Mouse (Mus musculus) hindbrain, embryonic 16.5 days (tissue): ENCODE data around the gene Gimap7. TPM values are rescaled to one million over a fixed set of nuclear protein-coding genes. Genes with fewer than 3 reads are reported as not detected.

Experiments used
- ATAC-seq: fragments of 200-750 bp; cut with Nextera tagmentation; 2 replicates; pipeline ENCODE4 v1.8.0; 2017; ENCODE audit warnings: moderate TSS enrichment, moderate library complexity
- H3K27ac ChIP-seq: fragments of 300-500 bp; sonication (generic); 2 replicates; pipeline ENCODE4 v1.5.1; 2014; ENCODE audit warnings: low read depth, mild to moderate bottlenecking, control low read depth, low read length, moderate library complexity
- H3K27me3 ChIP-seq: fragments of 300-500 bp; sonication (generic); replicated peaks from 2 replicates; pipeline ENCODE4 v1.6.1; 2014; ENCODE audit warnings: low read length; ENCODE audit not compliant: control insufficient read depth, insufficient read depth
- H3K36me3 ChIP-seq: fragments of 300-500 bp; sonication (generic); 2 replicates; pipeline ENCODE4 v1.6.1; 2014; ENCODE audit warnings: mild to moderate bottlenecking, low read length, moderate library complexity, mixed read lengths; ENCODE audit not compliant: control insufficient read depth, insufficient read depth
- H3K4me1 ChIP-seq: fragments of 300-500 bp; sonication (generic); 2 replicates; pipeline ENCODE4 v1.6.1; 2014; ENCODE audit warnings: low read depth, low read length; ENCODE audit not compliant: control insufficient read depth, insufficient read depth
- H3K4me2 ChIP-seq: fragments of 300-500 bp; sonication (generic); 2 replicates; pipeline ENCODE4 v1.6.1; 2014; ENCODE audit warnings: mild to moderate bottlenecking, low read length, control low read depth, moderate library complexity
- H3K4me3 ChIP-seq: fragments of 300-500 bp; sonication (generic); 2 replicates; pipeline ENCODE4 v1.5.1; 2014; ENCODE audit warnings: mild to moderate bottlenecking, low read length, control low read depth, moderate library complexity
- H3K9ac ChIP-seq: fragments of 300-500 bp; sonication (generic); 2 replicates; pipeline ENCODE4 v1.6.1; 2014; ENCODE audit warnings: low read depth, mild to moderate bottlenecking, control low read depth, low read length, moderate library complexity
- H3K9me3 ChIP-seq: fragments of 300-500 bp; sonication (generic); 2 replicates; pipeline ENCODE4 v1.6.1; 2014; ENCODE audit warnings: mild to moderate bottlenecking, low read length, moderate library complexity; ENCODE audit not compliant: control insufficient read depth
- WGBS: fragments of 180-500 bp; shearing (Covaris S2); extraction: QIAGEN DNeasy Blood & Tissue Kit; methylation state at CpG from one replicate; pipeline ENCODE4 v1.1.7; 2014; 5-methylcytosine and 5-hydroxymethylcytosine counted together
- polyA plus RNA-seq: library from polyadenylated mRNA; unstranded; fragments of >200 nt; fragmentation: Nextera tagmentation; extraction: Ambion mirVana; gene quantifications from 2 replicates; pipeline ENCODE4 v1.2.1, GENCODE M21; 2015

Gene Gimap7
- polyA plus RNA-seq: not detected in 2 replicates

GRCm38 (mm10) chr6:48718455-48718854 lies at the start of gene Gimap7, which contains the start of gene Gm28053:
Gene Gimap7, plus strand, starts transcription at chr6:48718621.
Gene Gm28053, plus strand, starts transcription at chr6:48718607.
- H3K9ac ChIP-seq: no peak within 1 kb of the TSS
- no peak within 1 kb of the TSS for H3K27ac ChIP-seq
- H3K4me1 ChIP-seq: no peaks in the 10 kb centered on the region
- H3K4me3 ChIP-seq: no peak within 1 kb of the TSS
- 56% methylated on average over 2 of the region's 2 CpGs for WGBS
- no peaks in the 10 kb centered on the region for H3K9me3 ChIP-seq
- no peak within 1 kb of the TSS for H3K4me2 ChIP-seq
- no peaks in the 10 kb centered on the region for H3K27me3 ChIP-seq
- no peaks in the 10 kb centered on the region for H3K36me3 ChIP-seq
- no peak for ATAC-seq

DNA sequence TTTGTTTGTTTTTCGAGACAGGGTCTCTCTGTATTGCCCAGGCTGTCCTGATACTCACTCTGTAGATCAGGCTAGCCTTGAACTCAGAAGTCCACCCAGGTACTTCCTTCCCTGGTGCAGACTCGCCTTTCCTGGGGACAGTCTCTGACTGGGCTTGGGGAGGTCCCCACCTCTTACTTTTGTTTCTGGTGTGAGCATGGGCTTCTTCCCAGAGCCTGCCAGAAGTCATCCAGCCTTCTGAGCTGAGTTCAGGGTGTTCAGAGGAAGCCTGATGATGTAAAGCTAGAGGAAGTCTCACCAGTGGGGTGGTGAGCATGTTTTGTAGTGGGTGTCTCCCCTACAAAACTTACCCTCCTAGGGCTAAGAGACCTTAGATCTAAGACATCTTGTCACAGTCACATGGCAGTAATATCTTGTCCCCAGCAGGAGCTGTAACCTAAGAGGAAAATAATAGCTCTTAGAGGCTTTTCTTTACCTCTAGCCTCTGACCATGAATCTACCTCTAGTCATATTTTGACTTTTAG lies 48.9 kb upstream of the Gimap7 start:
- Histone ChIP-seq H3K27me3 (no peaks in the 10 kb centered on the region), H3K4me3 (no peak overlapping the region), H3K36me3 (no peaks in the 10 kb centered on the region), H3K4me2 (no peak overlapping the region), H3K27ac (no peak overlapping the region), H3K9me3 (no peaks in the 10 kb centered on the region), H3K9ac (no peak overlapping the region), H3K4me1 (no peaks in the 10 kb centered on the region)
- WGBS: 71% methylated on average over 2 of the region's 2 CpGs
- no peak for ATAC-seq

- no peaks in the 10 kb centered on the region for H3K9me3 ChIP-seq
- 95% methylated on average over 9 of the region's 9 CpGs for WGBS
- no peak overlapping the region for H3K27ac ChIP-seq
- H3K4me2 ChIP-seq: no peak overlapping the region
- no peaks in the 10 kb centered on the region for H3K4me1 ChIP-seq
- no peak overlapping the region for H3K9ac ChIP-seq
- H3K27me3 ChIP-seq: no peaks in the 10 kb centered on the region
- no peaks in the 10 kb centered on the region for H3K36me3 ChIP-seq
- no peak for ATAC-seq
- H3K4me3 ChIP-seq: no peak overlapping the region
Measured at GRCm38 (mm10) chr6:48674291-48675058, 43.9 kb upstream of the Gimap7 start.

GRCm38 (mm10) chr6:48675400-48675930 lies 43.0 kb upstream of the Gimap7 start:
- H3K9ac ChIP-seq: no peak overlapping the region
- no peaks in the 10 kb centered on the region for H3K36me3 ChIP-seq
- WGBS: 49% methylated on average over 10 of the region's 10 CpGs
- no peaks in the 10 kb centered on the region for H3K4me1 ChIP-seq
- H3K27ac ChIP-seq: no peak overlapping the region
- H3K27me3 ChIP-seq: no peaks in the 10 kb centered on the region
- no peaks in the 10 kb centered on the region for H3K9me3 ChIP-seq
- H3K4me3 ChIP-seq: no peak overlapping the region
- ATAC-seq: no peak
- peak overlapping the region; percentile 37 for H3K4me2 ChIP-seq

GRCm38 (mm10) chr6:48675931-48676859 lies 42.2 kb upstream of the Gimap7 start, which contains the start of gene Gimap9:
Gene Gimap9, plus strand, starts transcription at chr6:48676129.
- no peak within 1 kb of the TSS for H3K27ac ChIP-seq
- H3K4me2 ChIP-seq: peak within 1 kb of the TSS; percentile 37
- no peak within 1 kb of the TSS for H3K9ac ChIP-seq
- H3K4me1 ChIP-seq: no peaks in the 10 kb centered on the region
- H3K36me3 ChIP-seq: no peaks in the 10 kb centered on the region
- ATAC-seq: no peak
- 17% methylated on average over 13 of the region's 13 CpGs for WGBS
- H3K27me3 ChIP-seq: no peaks in the 10 kb centered on the region
- H3K9me3 ChIP-seq: no peaks in the 10 kb centered on the region
- peak within 1 kb of the TSS; percentile 2; the same call in 1 of the 2 replicates for H3K4me3 ChIP-seq

- Histone ChIP-seq H3K4me1 (no peaks in the 10 kb centered on the region), H3K4me2 (no peak overlapping the region), H3K9ac (no peak overlapping the region), H3K27me3 (no peaks in the 10 kb centered on the region), H3K27ac (no peak overlapping the region), H3K4me3 (no peak overlapping the region), H3K36me3 (no peaks in the 10 kb centered on the region), H3K9me3 (no peaks in the 10 kb centered on the region)
- WGBS: 74% methylated on average over 5 of the region's 5 CpGs
- ATAC-seq: no peak
Measured at GRCm38 (mm10) chr6:48676860-48677415, 41.5 kb upstream of the Gimap7 start.

DNA sequence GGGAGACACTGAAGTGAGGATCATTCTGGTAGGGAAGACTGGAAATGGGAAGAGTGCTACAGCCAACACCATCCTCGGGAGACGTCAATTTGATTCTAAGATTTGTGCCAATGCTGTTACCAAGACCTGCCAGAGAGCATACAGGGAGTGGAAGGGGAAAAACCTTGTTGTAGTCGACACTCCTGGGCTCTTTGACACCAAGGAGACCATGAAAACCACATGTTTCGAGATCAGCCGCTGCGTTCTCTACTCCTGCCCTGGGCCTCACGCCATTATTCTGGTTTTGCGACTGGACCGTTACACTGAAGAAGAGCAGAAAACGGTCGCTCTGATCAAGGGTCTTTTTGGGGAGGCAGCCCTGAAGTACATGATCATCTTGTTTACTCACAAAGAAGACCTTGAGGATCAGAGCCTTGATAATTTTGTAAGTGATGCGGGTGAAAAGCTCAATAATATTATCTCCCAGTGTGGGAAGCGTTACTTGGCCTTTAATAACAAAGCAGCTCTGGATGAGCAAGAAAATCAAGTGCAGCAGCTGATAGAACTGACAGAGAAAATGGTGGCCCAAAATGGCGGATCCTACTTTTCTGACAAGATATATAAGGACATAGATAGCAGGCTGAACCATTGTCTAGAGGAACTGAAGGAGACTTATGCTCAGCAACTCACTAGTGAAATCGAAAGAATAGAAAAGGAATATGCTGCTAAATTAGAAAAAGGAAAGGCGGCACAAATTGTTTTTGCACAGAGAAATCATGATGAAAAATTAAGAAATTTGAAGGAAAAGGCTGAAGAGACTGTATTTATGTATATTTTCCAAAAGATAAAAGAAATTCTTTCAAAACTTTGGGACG lies 40.7 kb upstream of the Gimap7 start:
- Histone ChIP-seq H3K9me3 (no peaks in the 10 kb centered on the region), H3K4me3 (no peak overlapping the region), H3K36me3 (no peaks in the 10 kb centered on the region), H3K27ac (no peak overlapping the region), H3K4me1 (no peaks in the 10 kb centered on the region), H3K27me3 (no peaks in the 10 kb centered on the region), H3K4me2 (no peak overlapping the region), H3K9ac (no peak overlapping the region)
- no peak for ATAC-seq
- 93% methylated on average over 17 of the region's 17 CpGs for WGBS

DNA sequence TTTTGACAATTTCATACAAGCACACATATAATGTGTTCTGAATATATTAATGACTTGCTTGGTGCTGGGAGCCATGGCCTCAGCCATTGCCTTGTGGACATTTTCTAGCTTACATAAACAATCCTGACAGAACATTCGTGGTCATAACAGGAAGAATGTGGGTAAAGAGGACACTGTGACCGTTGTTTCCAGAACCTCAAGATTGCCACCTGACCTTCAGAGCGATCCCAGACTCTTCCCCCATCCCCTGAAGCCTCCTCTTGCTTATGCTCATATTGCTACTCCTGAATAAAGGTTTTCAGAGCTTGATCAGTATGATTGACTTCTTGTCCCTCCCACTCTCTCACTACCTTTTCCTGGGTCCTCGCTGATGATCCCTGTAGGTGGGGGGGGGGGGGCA lies 40.0 kb upstream of the Gimap7 start:
- no peak for ATAC-seq
- WGBS: 86% methylated on average over 4 of the region's 4 CpGs
- no peaks in the 10 kb centered on the region for H3K9me3 ChIP-seq
- no peaks in the 10 kb centered on the region for H3K4me1 ChIP-seq
- H3K27ac ChIP-seq: no peak overlapping the region
- no peak overlapping the region for H3K4me2 ChIP-seq
- no peaks in the 10 kb centered on the region for H3K27me3 ChIP-seq
- H3K36me3 ChIP-seq: no peaks in the 10 kb centered on the region
- no peak overlapping the region for H3K4me3 ChIP-seq
- no peak overlapping the region for H3K9ac ChIP-seq
